Mouse (Mus musculus): ENCODE measurements around the gene Grk2.

DNA sequence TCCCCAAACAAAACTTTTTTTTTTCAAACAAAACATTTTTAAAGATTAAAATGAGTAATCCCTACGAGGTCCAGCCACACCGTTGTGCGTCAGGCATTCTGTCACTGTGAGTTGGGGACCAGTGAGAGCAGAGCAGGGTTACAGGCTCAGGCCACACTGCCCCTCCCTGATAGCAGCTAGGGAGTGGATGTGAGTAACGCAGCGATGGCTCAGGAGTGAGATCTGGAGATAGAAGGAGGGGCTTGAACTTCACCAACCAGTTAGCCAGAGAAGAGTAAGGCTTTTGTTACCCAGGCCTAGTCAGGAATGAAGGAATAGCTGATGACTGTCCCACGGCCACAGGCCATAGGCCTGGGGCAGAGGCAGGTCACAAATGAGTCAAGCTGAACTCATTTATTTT, 61.2 kb downstream of the Grk2 start:
- TF ChIP-seq EP300 (IDR thresholded peaks at IDR 0.05; ENCODE audit: low read depth) (no peak), CTCF (IDR thresholded peaks at IDR 0.05; ENCODE audit: low read depth) (no peak)

All from liver, postnatal 0 days (tissue).